Mouse (Mus musculus): ENCODE measurements around the gene Gm20517.

DNA sequence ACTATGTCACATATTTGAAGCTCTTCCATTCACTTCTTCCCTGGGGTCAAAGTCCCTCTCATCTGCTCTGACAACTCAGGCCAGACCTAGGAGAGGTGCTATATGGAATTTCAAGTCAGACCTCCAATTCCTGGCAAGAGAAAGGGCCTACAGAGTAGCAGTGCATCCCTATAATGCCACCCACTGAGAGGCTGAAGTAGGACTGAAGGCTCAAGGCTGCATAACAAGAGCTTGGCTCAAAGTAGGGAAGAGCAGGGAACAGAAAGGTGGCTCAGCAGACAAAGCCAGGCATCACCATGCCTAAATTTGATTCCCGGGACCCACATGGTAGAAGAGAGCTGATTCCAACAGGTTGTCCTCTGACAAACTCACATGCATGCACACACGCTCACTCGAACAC is 80.3 kb downstream of the Gm20517 start:
- TF ChIP-seq HCFC1 (IDR thresholded peaks at IDR 0.05; ENCODE audit: borderline replicate concordance, insufficient read depth, low read length) (no peak), CHD2 (IDR thresholded peaks at IDR 0.05; ENCODE audit: low read depth, low read length) (no peak)
